Mouse (Mus musculus) liver, adult 10 weeks (tissue): Measurements from ENCODE around the gene Vmn2r38. TPM values are rescaled to one million over a fixed set of nuclear protein-coding genes. Genes with fewer than 3 reads are reported as not detected.

Source experiments
- polyA plus RNA-seq: library from polyadenylated mRNA; stranded (reverse); fragments of 350-450 nt; fragmentation: Illumina TruSeq; extraction: RNeasy Lipid Tissue Mini Kit (QIAGEN cat#74804); gene quantifications from one replicate; pipeline ENCODE4 v1.2.3, GENCODE M21; 2014; ENCODE audit warnings: low read depth, low replicate concordance

The Vmn2r38 gene
- not detected for polyA plus RNA-seq

GRCm38 (mm10) chr7:9097781-9098180, at the start of gene Vmn2r38:
Vmn2r38 (minus strand) TSS chr7:9097881.

GRCm38 (mm10) chr7:9030698-9031097, 67.0 kb downstream of the Vmn2r38 start, which contains the start of gene Vmn2r39:
Vmn2r39 (minus strand) TSS chr7:9030798.

Other genes with a start within 250 kb of the Vmn2r38 start
- not detected for gene Vmn2r40, start 166.4 kb downstream of the Vmn2r38 start, polyA plus RNA-seq
- not detected for gene Vmn2r39, start 67.1 kb downstream of the Vmn2r38 start, polyA plus RNA-seq
- gene Vmn2r37, start 125.8 kb upstream of the Vmn2r38 start, polyA plus RNA-seq: not detected